Mouse (Mus musculus) intestine, embryonic 14.5 days (tissue): Measurements from ENCODE around the gene Adgrg6. TPM values are rescaled to one million over a fixed set of nuclear protein-coding genes. Genes with fewer than 3 reads are reported as not detected.

Experiments
- ATAC-seq: fragments of 200-750 bp; cut with Nextera tagmentation; replicated peaks from 2 replicates; pipeline ENCODE4 v1.8.0; 2017; ENCODE audit warnings: low read depth, moderate number of reproducible peaks, moderate TSS enrichment, moderate library complexity; ENCODE audit not compliant: low FRiP score, low TSS enrichment
- DNase-seq: peaks from one replicate; pipeline ENCODE4 v3.0.0-alpha.2; 2018; ENCODE audit warnings: low spot score
- H3K27ac ChIP-seq: fragments of 300-500 bp; sonication (generic); 2 replicates; pipeline ENCODE4 v1.5.1; 2014; ENCODE audit warnings: low read depth, mild to moderate bottlenecking, control low read depth
- H3K27me3 ChIP-seq: fragments of 300-500 bp; sonication (generic); replicated peaks from 2 replicates; pipeline ENCODE4 v1.6.1; 2014; ENCODE audit warnings: low read length, control low read depth; ENCODE audit not compliant: control insufficient read depth, insufficient read depth
- H3K36me3 ChIP-seq: fragments of 300-500 bp; sonication (generic); 2 replicates; pipeline ENCODE4 v1.6.1; 2014; ENCODE audit warnings: low read length, control low read depth; ENCODE audit not compliant: control insufficient read depth, insufficient read depth
- H3K4me1 ChIP-seq: fragments of 300-500 bp; sonication (generic); replicated peaks from 2 replicates; pipeline ENCODE4 v1.6.1; 2014; ENCODE audit warnings: low read length, control low read depth, mixed read lengths; ENCODE audit not compliant: control insufficient read depth, insufficient read depth
- H3K4me2 ChIP-seq: fragments of 300-500 bp; sonication (generic); 2 replicates; pipeline ENCODE4 v1.6.1; 2014; ENCODE audit warnings: low read length
- H3K4me3 ChIP-seq: fragments of 300-500 bp; sonication (generic); 2 replicates; pipeline ENCODE4 v1.5.1; 2014; ENCODE audit warnings: low read depth, low read length, control low read depth, mixed read lengths
- H3K9ac ChIP-seq: fragments of 300-500 bp; sonication (generic); 2 replicates; pipeline ENCODE4 v1.6.1; 2014; ENCODE audit warnings: mild to moderate bottlenecking, low read length
- H3K9me3 ChIP-seq: fragments of 300-500 bp; sonication (generic); 2 replicates; pipeline ENCODE4 v1.6.1; 2016; ENCODE audit warnings: low read length, control low read depth; ENCODE audit not compliant: control insufficient read depth
- WGBS: fragments of 180-500 bp; shearing (Covaris S2); extraction: QIAGEN DNeasy Blood & Tissue Kit; methylation state at CpG from one replicate; pipeline ENCODE4 v1.1.7; 2014; 5-methylcytosine and 5-hydroxymethylcytosine counted together
- polyA plus RNA-seq: library from polyadenylated mRNA; unstranded; fragments of >200 nt; fragmentation: Nextera tagmentation; extraction: Ambion mirVana; gene quantifications from 2 replicates; pipeline ENCODE4 v1.2.1, GENCODE M21; 2014

Adgrg6 gene
- polyA plus RNA-seq, 1 experiment from 2014 or later, result 5.3 TPM

GRCm38 (mm10) chr10:14544608-14544940, 885 bp downstream of the Adgrg6 start:
- WGBS, result 8% methylated on average over 9 of the region's 9 CpGs
- Histone ChIP-seq H3K4me1 (no peaks in the 10 kb centered on the region), H3K27me3 (peaks cover 22% of the 10 kb centered on the region), H3K4me3 (peak overlapping the region; percentile 54), H3K9ac (no peak overlapping the region), H3K27ac (no peak overlapping the region), H3K9me3 (no peaks in the 10 kb centered on the region), H3K4me2 (peak overlapping the region; percentile 95), H3K36me3 (no peaks in the 10 kb centered on the region)
- DNase-seq (peak; percentile 58), ATAC-seq (0 out of 2 replicates have a peak, but pooled peaks have one; percentile 21)

GRCm38 (mm10) chr10:14543511-14544067, 1.9 kb downstream of the Adgrg6 start:
- Histone ChIP-seq H3K27me3 (peaks cover 22% of the 10 kb centered on the region), H3K9me3 (no peaks in the 10 kb centered on the region), H3K4me1 (no peaks in the 10 kb centered on the region), H3K4me2 (0 out of 2 replicates have a peak overlapping the region, but pooled peaks have one; percentile 95), H3K9ac (no peak overlapping the region), H3K4me3 (no peak overlapping the region), H3K27ac (no peak overlapping the region), H3K36me3 (no peaks in the 10 kb centered on the region)
- 76% methylated on average over 8 of the region's 8 CpGs for WGBS
- no peak for ATAC-seq
- DNase-seq, result no peak

- H3K9me3 ChIP-seq, result no peaks in the 10 kb centered on the region
- DNase-seq (no peak), ATAC-seq (no peak)
- no peak overlapping the region for H3K27ac ChIP-seq
- no peak overlapping the region for H3K4me3 ChIP-seq
- 87% methylated on average over 3 of the region's 3 CpGs for WGBS
- no peaks in the 10 kb centered on the region for H3K36me3 ChIP-seq
- H3K4me2 ChIP-seq, result no peak overlapping the region
- H3K4me1 ChIP-seq, result no peaks in the 10 kb centered on the region
- no peak overlapping the region for H3K9ac ChIP-seq
- H3K27me3 ChIP-seq, result no peaks in the 10 kb centered on the region
Observed at GRCm38 (mm10) chr10:14537102-14537501, 8.4 kb downstream of the Adgrg6 start.

- no peak for ATAC-seq
- H3K4me1 ChIP-seq, result no peaks in the 10 kb centered on the region
- no peaks in the 10 kb centered on the region for H3K9me3 ChIP-seq
- H3K9ac ChIP-seq, result no peak overlapping the region
- H3K36me3 ChIP-seq, result no peaks in the 10 kb centered on the region
- 73% methylated on average over 3 of the region's 3 CpGs for WGBS
- H3K4me3 ChIP-seq, result no peak overlapping the region
- no peaks in the 10 kb centered on the region for H3K27me3 ChIP-seq
- no peak overlapping the region for H3K27ac ChIP-seq
- no peak for DNase-seq
- no peak overlapping the region for H3K4me2 ChIP-seq
Observed at GRCm38 (mm10) chr10:14531090-14531489, 14.4 kb downstream of the Adgrg6 start.

GRCm38 (mm10) chr10:14530670-14531069, 14.8 kb downstream of the Adgrg6 start:
- Histone ChIP-seq H3K9me3 (no peaks in the 10 kb centered on the region), H3K9ac (no peak overlapping the region), H3K4me3 (no peak overlapping the region), H3K27ac (no peak overlapping the region), H3K36me3 (no peaks in the 10 kb centered on the region), H3K27me3 (no peaks in the 10 kb centered on the region), H3K4me1 (no peaks in the 10 kb centered on the region), H3K4me2 (no peak overlapping the region)
- ATAC-seq, result no peak
- WGBS, result 98% methylated on average over 1 of the region's 1 CpGs
- no peak for DNase-seq

- no peaks in the 10 kb centered on the region for H3K4me1 ChIP-seq
- H3K4me3 ChIP-seq, result no peak overlapping the region
- no peaks in the 10 kb centered on the region for H3K27me3 ChIP-seq
Observed at GRCm38 (mm10) chr10:14527765-14528164, 17.7 kb downstream of the Adgrg6 start.

GRCm38 (mm10) chr10:14522729-14523128, 22.7 kb downstream of the Adgrg6 start:
- Histone ChIP-seq H3K4me3 (no peak overlapping the region), H3K27me3 (no peaks in the 10 kb centered on the region), H3K4me1 (0 out of 2 replicates have a peak, but pooled peaks cover 3% of the 10 kb centered on the region), H3K27ac (no peak overlapping the region), H3K9me3 (no peaks in the 10 kb centered on the region), H3K36me3 (no peaks in the 10 kb centered on the region), H3K9ac (no peak overlapping the region), H3K4me2 (no peak overlapping the region)
- DNase-seq, result no peak
- 88% methylated on average over 5 of the region's 5 CpGs for WGBS
- ATAC-seq, result no peak

More at GRCm38 (mm10) chr10:14527765-14528164, 17.7 kb downstream of the Adgrg6 start:
- no peak overlapping the region for H3K9ac ChIP-seq
- no peaks in the 10 kb centered on the region for H3K9me3 ChIP-seq
- no peak overlapping the region for H3K4me2 ChIP-seq
- no peaks in the 10 kb centered on the region for H3K36me3 ChIP-seq
- WGBS, result 57% methylated on average over 2 of the region's 2 CpGs
- ATAC-seq (no peak), DNase-seq (no peak)
- H3K27ac ChIP-seq, result no peak overlapping the region

GRCm38 (mm10) chr10:14520912-14521675, 24.4 kb downstream of the Adgrg6 start:
- no peaks in the 10 kb centered on the region for H3K36me3 ChIP-seq
- no peak for DNase-seq
- H3K4me2 ChIP-seq, result no peak overlapping the region
- H3K27me3 ChIP-seq, result no peaks in the 10 kb centered on the region
- no peak overlapping the region for H3K27ac ChIP-seq
- H3K9me3 ChIP-seq, result no peaks in the 10 kb centered on the region
- 0 out of 2 replicates have a peak, but pooled peaks cover 3% of the 10 kb centered on the region for H3K4me1 ChIP-seq
- H3K9ac ChIP-seq, result no peak overlapping the region
- 45% methylated on average over 8 of the region's 8 CpGs for WGBS
- no peak for ATAC-seq
- H3K4me3 ChIP-seq, result no peak overlapping the region

GRCm38 (mm10) chr10:14517909-14518308, 27.6 kb downstream of the Adgrg6 start:
- 0 out of 2 replicates have a peak, but pooled peaks cover 3% of the 10 kb centered on the region for H3K4me1 ChIP-seq
- no peaks in the 10 kb centered on the region for H3K36me3 ChIP-seq
- no peaks in the 10 kb centered on the region for H3K27me3 ChIP-seq
- no peak overlapping the region for H3K9ac ChIP-seq
- no peak overlapping the region for H3K27ac ChIP-seq
- ATAC-seq, result no peak
- H3K4me2 ChIP-seq, result no peak overlapping the region
- H3K4me3 ChIP-seq, result no peak overlapping the region
- DNase-seq, result no peak
- H3K9me3 ChIP-seq, result no peaks in the 10 kb centered on the region
- WGBS, result 62% methylated on average over 5 of the region's 5 CpGs
